Mouse (Mus musculus): Measurements from ENCODE around the gene Vgll4. TPM values are rescaled to one million over a fixed set of nuclear protein-coding genes. Genes with fewer than 3 reads are reported as not detected.

Vgll4 gene
- polyA plus RNA-seq, 2 experiments: 70.1 to 103 TPM

GRCm38 (mm10) chr6:114840012-114840411 is 129.8 kb downstream of the Vgll4 start:
- Histone ChIP-seq H3K9me3 (ENCODE audit: control insufficient read depth, low read length) (0 out of 2 replicates have a peak, but pooled peaks cover 3% of the 10 kb centered on the region), H3K4me2 (replicated peaks; ENCODE audit: low read depth, low read length, severe bottlenecking) (no peak overlapping the region), H3K4me1 (ENCODE audit: control insufficient read depth, insufficient read depth, low read length) (peaks cover 38% of the 10 kb centered on the region), H3K9ac (ENCODE audit: low read depth, low read length, severe bottlenecking) (no peak overlapping the region), H3K4me3 (replicated peaks; ENCODE audit: low read length) (no peak overlapping the region), H3K36me3 (ENCODE audit: control insufficient read depth, insufficient read depth, low read length) (no peaks in the 10 kb centered on the region), H3K27ac (replicated peaks; ENCODE audit: low read depth, low read length) (no peak overlapping the region), H3K27me3 (ENCODE audit: control insufficient read depth, insufficient read depth, low read length) (no peaks in the 10 kb centered on the region)
- WGBS: 82% methylated on average over 7 of the region's 7 CpGs
- no peak for DNase-seq (ENCODE audit: low spot score)
- ATAC-seq (ENCODE audit: low FRiP score, low read depth): no peak
- no peak for TF ChIP-seq POLR2A (IDR thresholded peaks at IDR 0.05; ENCODE audit: borderline replicate concordance, extremely low read depth, insufficient read depth, insufficient read length)

- Histone ChIP-seq H3K9me3 (ENCODE audit: control insufficient read depth, low read length) (0 out of 2 replicates have a peak, but pooled peaks cover 3% of the 10 kb centered on the region), H3K4me2 (replicated peaks; ENCODE audit: low read depth, low read length, severe bottlenecking) (no peak overlapping the region), H3K4me3 (replicated peaks; ENCODE audit: low read length) (no peak overlapping the region), H3K27me3 (ENCODE audit: control insufficient read depth, insufficient read depth, low read length) (no peaks in the 10 kb centered on the region), H3K36me3 (ENCODE audit: control insufficient read depth, insufficient read depth, low read length) (no peaks in the 10 kb centered on the region), H3K27ac (replicated peaks; ENCODE audit: low read depth, low read length) (no peak overlapping the region), H3K4me1 (ENCODE audit: control insufficient read depth, insufficient read depth, low read length) (peaks cover 43% of the 10 kb centered on the region), H3K9ac (ENCODE audit: low read depth, low read length, severe bottlenecking) (no peak overlapping the region)
- no peak for TF ChIP-seq POLR2A (IDR thresholded peaks at IDR 0.05; ENCODE audit: borderline replicate concordance, extremely low read depth, insufficient read depth, insufficient read length)
- DNase-seq (ENCODE audit: low spot score) (no peak), ATAC-seq (ENCODE audit: low FRiP score, low read depth) (no peak)
- 86% methylated on average over 4 of the region's 4 CpGs for WGBS
Measured at GRCm38 (mm10) chr6:114838872-114839271, 130.9 kb downstream of the Vgll4 start.

GRCm38 (mm10) chr6:114836433-114836832 is 133.4 kb downstream of the Vgll4 start:
- TF ChIP-seq POLR2A (IDR thresholded peaks at IDR 0.05; ENCODE audit: borderline replicate concordance, extremely low read depth, insufficient read depth, insufficient read length): no peak
- DNase-seq (ENCODE audit: low spot score) (no peak), ATAC-seq (ENCODE audit: low FRiP score, low read depth) (no peak)
- WGBS: 76% methylated on average over 3 of the region's 3 CpGs
- no peak overlapping the region for H3K9ac ChIP-seq (ENCODE audit: low read depth, low read length, severe bottlenecking)
- H3K4me3 ChIP-seq (replicated peaks; ENCODE audit: low read length): no peak overlapping the region
- peaks cover 34% of the 10 kb centered on the region for H3K4me1 ChIP-seq (ENCODE audit: control insufficient read depth, insufficient read depth, low read length)
- no peaks in the 10 kb centered on the region for H3K36me3 ChIP-seq (ENCODE audit: control insufficient read depth, insufficient read depth, low read length)
- H3K27ac ChIP-seq (replicated peaks; ENCODE audit: low read depth, low read length): no peak overlapping the region
- H3K9me3 ChIP-seq (ENCODE audit: control insufficient read depth, low read length): no peaks in the 10 kb centered on the region
- H3K4me2 ChIP-seq (replicated peaks; ENCODE audit: low read depth, low read length, severe bottlenecking): no peak overlapping the region
- no peaks in the 10 kb centered on the region for H3K27me3 ChIP-seq (ENCODE audit: control insufficient read depth, insufficient read depth, low read length)

GRCm38 (mm10) chr6:114835752-114836151 is 134.0 kb downstream of the Vgll4 start:
- ATAC-seq (ENCODE audit: low FRiP score, low read depth): no peak
- H3K27ac ChIP-seq (replicated peaks; ENCODE audit: low read depth, low read length): no peak overlapping the region
- DNase-seq (ENCODE audit: low spot score): no peak
- WGBS: 56% methylated on average over 1 of the region's 1 CpGs
- H3K9ac ChIP-seq (ENCODE audit: low read depth, low read length, severe bottlenecking): no peak overlapping the region
- H3K4me3 ChIP-seq (replicated peaks; ENCODE audit: low read length): no peak overlapping the region
- no peaks in the 10 kb centered on the region for H3K9me3 ChIP-seq (ENCODE audit: control insufficient read depth, low read length)
- no peak overlapping the region for H3K4me2 ChIP-seq (replicated peaks; ENCODE audit: low read depth, low read length, severe bottlenecking)
- TF ChIP-seq POLR2A (IDR thresholded peaks at IDR 0.05; ENCODE audit: borderline replicate concordance, extremely low read depth, insufficient read depth, insufficient read length): no peak
- H3K27me3 ChIP-seq (ENCODE audit: control insufficient read depth, insufficient read depth, low read length): no peaks in the 10 kb centered on the region
- H3K4me1 ChIP-seq (ENCODE audit: control insufficient read depth, insufficient read depth, low read length): peaks cover 27% of the 10 kb centered on the region
- H3K36me3 ChIP-seq (ENCODE audit: control insufficient read depth, insufficient read depth, low read length): no peaks in the 10 kb centered on the region

GRCm38 (mm10) chr6:114835344-114835743 is 134.4 kb downstream of the Vgll4 start:
- Histone ChIP-seq H3K9ac (ENCODE audit: low read depth, low read length, severe bottlenecking) (no peak overlapping the region), H3K4me3 (replicated peaks; ENCODE audit: low read length) (no peak overlapping the region), H3K4me1 (ENCODE audit: control insufficient read depth, insufficient read depth, low read length) (peaks cover 23% of the 10 kb centered on the region), H3K27ac (replicated peaks; ENCODE audit: low read depth, low read length) (no peak overlapping the region), H3K9me3 (ENCODE audit: control insufficient read depth, low read length) (no peaks in the 10 kb centered on the region), H3K4me2 (replicated peaks; ENCODE audit: low read depth, low read length, severe bottlenecking) (no peak overlapping the region), H3K36me3 (ENCODE audit: control insufficient read depth, insufficient read depth, low read length) (no peaks in the 10 kb centered on the region), H3K27me3 (ENCODE audit: control insufficient read depth, insufficient read depth, low read length) (no peaks in the 10 kb centered on the region)
- 86% methylated on average over 7 of the region's 7 CpGs for WGBS
- DNase-seq (ENCODE audit: low spot score) (no peak), ATAC-seq (ENCODE audit: low FRiP score, low read depth) (no peak)
- no peak for TF ChIP-seq POLR2A (IDR thresholded peaks at IDR 0.05; ENCODE audit: borderline replicate concordance, extremely low read depth, insufficient read depth, insufficient read length)

Data from limb, embryonic 14.5 days (tissue).